13 mouse cellular contexts compared by ENCODE assay signal in genomic region chr7:26783163-26783562, GRCm38 (mm10). TPM values are rescaled to one million over a fixed set of nuclear protein-coding genes. Genes with fewer than 3 reads are reported as not detected.
A peak's percentile ranks its signal among the peaks of the same experiment; 100 is the strongest.
DNase-seq lines count a peak whose midpoint lies in the region; ATAC-seq and TF ChIP-seq lines count a peak whose summit lies in the region.
"Had no signal": no experiment of that assay in that cellular context is flagged by ENCODE, and none has a peak within 500 bp of the region (broad histone marks: within the 10 kb centered on the region; RNA-seq: fewer than 3 reads in every experiment).

No protein-coding gene starts in this region.

- no peaks in the 10 kb centered on the region for H3K36me3 ChIP-seq in liver, adult 2 months (ENCODE audit: control insufficient read depth, insufficient read depth, low read length)
- H3K36me3 ChIP-seq in liver, embryonic 11.5 days (ENCODE audit: control insufficient read depth, insufficient read depth, low read length), result no peaks in the 10 kb centered on the region
- H3K36me3 ChIP-seq: limb, embryonic 13.5 days; midbrain, embryonic 10.5 days had no signal

- no peak for TF ChIP-seq POLR2A in liver, adult 2 months (IDR thresholded peaks at IDR 0.05; ENCODE audit: extremely low read depth, insufficient read depth, low read length)

- no peaks in the 10 kb centered on the region for H3K9me3 ChIP-seq in liver, embryonic 11.5 days (ENCODE audit: control insufficient read depth, low read length)
- H3K9me3 ChIP-seq: limb, embryonic 13.5 days; midbrain, embryonic 10.5 days had no signal

- peaks cover 11% of the 10 kb centered on the region for H3K4me1 ChIP-seq in liver, adult 2 months (ENCODE audit: control insufficient read depth, insufficient read depth, low read length)
- no peaks in the 10 kb centered on the region for H3K4me1 ChIP-seq in liver, embryonic 11.5 days (replicated peaks; ENCODE audit: control insufficient read depth, insufficient read depth, low read length)
- H3K4me1 ChIP-seq: limb, embryonic 13.5 days had no signal

- no peak overlapping the region for H3K9ac ChIP-seq in liver, adult 2 months (ENCODE audit: low read depth, low read length)
- H3K9ac ChIP-seq in liver, embryonic 11.5 days (ENCODE audit: low read depth, low read length), result no peak overlapping the region
- H3K9ac ChIP-seq: limb, embryonic 13.5 days had no signal

- no peak overlapping the region for H3K4me2 ChIP-seq in liver, embryonic 11.5 days
- H3K4me2 ChIP-seq: limb, embryonic 13.5 days had no signal

- no peak overlapping the region for H3K4me3 ChIP-seq in liver, adult 2 months (ENCODE audit: insufficient read depth, low read depth, low read length)
- H3K4me3 ChIP-seq in liver, embryonic 11.5 days (ENCODE audit: low read depth, low read length), result no peak overlapping the region
- H3K4me3 ChIP-seq: limb, embryonic 13.5 days; midbrain, embryonic 10.5 days had no signal

- peak overlapping the region; percentile 20; the same call in 1 of the 2 replicates for H3K27ac ChIP-seq in liver, adult 2 months (replicated peaks; ENCODE audit: insufficient read depth, low read depth, low read length)
- no peak overlapping the region for H3K27ac ChIP-seq in liver, embryonic 11.5 days (ENCODE audit: low read depth, low read length)
- H3K27ac ChIP-seq: limb, embryonic 13.5 days; midbrain, embryonic 10.5 days had no signal

- no peak for ATAC-seq in liver, embryonic 11.5 days (replicated peaks; ENCODE audit: low FRiP score)
- ATAC-seq: CD4-positive, CD25-positive, alpha-beta regulatory T cell, adult 4 months had no signal

- WGBS in liver, adult 2 months, result 14% methylated on average over 5 of the region's 5 CpGs
- 60% methylated on average over 5 of the region's 5 CpGs for WGBS in liver, embryonic 11.5 days

- no peaks in the 10 kb centered on the region for H3K27me3 ChIP-seq in liver, adult 2 months (ENCODE audit: control insufficient read depth, insufficient read depth, low read length)
- no peaks in the 10 kb centered on the region for H3K27me3 ChIP-seq in liver, embryonic 11.5 days (replicated peaks; ENCODE audit: control insufficient read depth, insufficient read depth, low read length)
- H3K27me3 ChIP-seq: limb, embryonic 13.5 days had no signal

- DNase-seq in gastrocnemius, adult 18-20 months (ENCODE audit: low spot score), result peak; percentile 2
- no peak for DNase-seq in gastrocnemius, postnatal 25 days
- DNase-seq in liver, adult 2 months (ENCODE audit: extremely low read depth, low read depth, low spot score), result peak; percentile 99
- no peak for DNase-seq in liver, embryonic 11.5 days (ENCODE audit: low spot score)
- DNase-seq in adrenal gland, postnatal 14 days, result peak; percentile 78
- DNase-seq in skeletal muscle tissue, adult 2 months (ENCODE audit: low read depth, low spot score), result peak; percentile 25
- no peak for DNase-seq in c-Kit-positive CD71-positive TER-119-positive erythroid progenitor cells, embryonic 14.5 days (ENCODE audit: low spot score)
- no peak for DNase-seq in T-cell, adult 2 months (ENCODE audit: low spot score)
- DNase-seq: gastrocnemius, postnatal 14 days; thymus, adult 18-20 months had no signal

- no peak for TF ChIP-seq CTCF in liver, adult 2 months (IDR thresholded peaks at IDR 0.05; ENCODE audit: low read depth, low read length)

- no peaks in the 10 kb centered on the region for H3K79me2 ChIP-seq in liver, adult 2 months (ENCODE audit: control insufficient read depth, insufficient read depth, low read length)

RNA-seq across cellular contexts. Expression of gene Cyp2g1, which starts 25.5 kb away (rescaled TPM):
- not detected for total RNA-seq in gastrocnemius, adult 18-20 months (2021)
- total RNA-seq in gastrocnemius, postnatal 25 days (2021), result not detected
- total RNA-seq in liver, adult 2 months (2014; rRNA removed), result 10.7 and 14.6 TPM in 2 replicates
- polyA plus RNA-seq in liver, adult 2 months (2012; rRNA removed), result 7.6 and 8.5 TPM in 2 replicates
- polyA plus RNA-seq in liver, embryonic 11.5 days (2014; fragmentation: Nextera tagmentation; extraction: Ambion mirVana), result not detected in 2 replicates
- 1.6 TPM in 1 of 2 replicates, not detected in the other for total RNA-seq in adrenal gland, postnatal 14 days (2021)
- total RNA-seq: gastrocnemius, postnatal 14 days had no signal
- polyA plus RNA-seq: CD4-positive, CD25-positive, alpha-beta regulatory T cell, adult 4 months; limb, embryonic 13.5 days; midbrain, embryonic 10.5 days had no signal

RNA-seq across cellular contexts. Expression of gene Cyp2b19, which starts 26.2 kb away (rescaled TPM):
- total RNA-seq in gastrocnemius, adult 18-20 months (2021), result not detected
- total RNA-seq in gastrocnemius, postnatal 25 days (2021), result not detected
- not detected in 2 replicates for total RNA-seq in liver, adult 2 months (2014; rRNA removed)
- polyA plus RNA-seq in liver, adult 2 months (2012; rRNA removed), result not detected in 2 replicates
- not detected in 2 replicates for polyA plus RNA-seq in liver, embryonic 11.5 days (2014; fragmentation: Nextera tagmentation; extraction: Ambion mirVana)
- total RNA-seq in adrenal gland, postnatal 14 days (2021), result 0.26 TPM in 1 of 2 replicates, not detected in the other
- total RNA-seq: gastrocnemius, postnatal 14 days had no signal
- polyA plus RNA-seq: CD4-positive, CD25-positive, alpha-beta regulatory T cell, adult 4 months; limb, embryonic 13.5 days; midbrain, embryonic 10.5 days had no signal

RNA-seq across cellular contexts. Expression of gene Cyp2a5, which starts 51.9 kb away (rescaled TPM):
- not detected for total RNA-seq in gastrocnemius, adult 18-20 months (2021)
- not detected for total RNA-seq in gastrocnemius, postnatal 25 days (2021)
- 1,078 and 1,690 TPM in 2 replicates for total RNA-seq in liver, adult 2 months (2014; rRNA removed)
- polyA plus RNA-seq in liver, adult 2 months (2012; rRNA removed), result 424 and 429 TPM in 2 replicates
- not detected in 2 replicates for polyA plus RNA-seq in liver, embryonic 11.5 days (2014; fragmentation: Nextera tagmentation; extraction: Ambion mirVana)
- total RNA-seq in adrenal gland, postnatal 14 days (2021), result 1.8 and 33.4 TPM in 2 replicates
- total RNA-seq: gastrocnemius, postnatal 14 days had no signal
- polyA plus RNA-seq: CD4-positive, CD25-positive, alpha-beta regulatory T cell, adult 4 months; limb, embryonic 13.5 days; midbrain, embryonic 10.5 days had no signal

Comparison
In these comparisons a context has a peak if more than half of its experiments do, and no peak if none do; other contexts are left out.
1. DNase-seq: peak in gastrocnemius, adult 18-20 months (single experiment), liver, adult 2 months (single experiment), adrenal gland, postnatal 14 days (single experiment) and skeletal muscle tissue, adult 2 months (single experiment); none in gastrocnemius, postnatal 25 days (single experiment), liver, embryonic 11.5 days (single experiment), c-Kit-positive CD71-positive TER-119-positive erythroid progenitor cells, embryonic 14.5 days (single experiment) and T-cell, adult 2 months (single experiment).
2. RNA of gene Cyp2a5, which starts 51.9 kb away (total RNA-seq): 1,078 to 1,690 TPM in liver, adult 2 months; 1.8 to 33.4 TPM in adrenal gland, postnatal 14 days, not detected in gastrocnemius, adult 18-20 months and not detected in gastrocnemius, postnatal 25 days; every median in the first group is over 10 times any median in the second.